Mouse (Mus musculus) heart, embryonic 10.5 days (tissue): ENCODE measurements around the gene Dhrs4. TPM values are rescaled to one million over a fixed set of nuclear protein-coding genes. Genes with fewer than 3 reads are reported as not detected.

ENCODE experiments used
- DNase-seq: peaks from one replicate; pipeline ENCODE4 v3.0.0-alpha.2; 2017; ENCODE audit warnings: low spot score
- H3K27ac ChIP-seq: fragments of 300-500 bp; sonication (generic); 2 replicates; pipeline ENCODE4 v1.5.1; 2016; ENCODE audit warnings: mild to moderate bottlenecking
- H3K27me3 ChIP-seq: fragments of 300-500 bp; sonication (generic); 2 replicates; pipeline ENCODE4 v1.6.1; 2016; ENCODE audit warnings: mild to moderate bottlenecking; ENCODE audit not compliant: poor library complexity, insufficient read depth, severe bottlenecking
- H3K36me3 ChIP-seq: fragments of 300-500 bp; sonication (generic); 2 replicates; pipeline ENCODE4 v1.6.1; 2016; ENCODE audit warnings: mild to moderate bottlenecking, moderate library complexity
- H3K4me1 ChIP-seq: fragments of 300-500 bp; sonication (generic); 2 replicates; pipeline ENCODE4 v1.6.1; 2016; ENCODE audit warnings: mild to moderate bottlenecking
- H3K4me3 ChIP-seq: fragments of 300-500 bp; sonication (generic); 2 replicates; pipeline ENCODE4 v1.5.1; 2016; ENCODE audit warnings: mild to moderate bottlenecking, moderate library complexity
- H3K9me3 ChIP-seq: fragments of 300-500 bp; sonication (generic); 2 replicates; pipeline ENCODE4 v1.6.1; 2016; ENCODE audit warnings: mild to moderate bottlenecking, moderate library complexity
- WGBS: fragments of 180-500 bp; shearing (Covaris S2); methylation state at CpG from one replicate; pipeline ENCODE4 v1.1.7; 2016; 5-methylcytosine and 5-hydroxymethylcytosine counted together
- polyA plus RNA-seq: library from polyadenylated mRNA; unstranded; fragments of >200 nt; fragmentation: Nextera tagmentation; extraction: Ambion mirVana; gene quantifications from 2 replicates; pipeline ENCODE4 v1.2.1, GENCODE M21; 2016

The Dhrs4 gene
- polyA plus RNA-seq, 1 experiment from 2014 or later: 85.5 TPM

DNA sequence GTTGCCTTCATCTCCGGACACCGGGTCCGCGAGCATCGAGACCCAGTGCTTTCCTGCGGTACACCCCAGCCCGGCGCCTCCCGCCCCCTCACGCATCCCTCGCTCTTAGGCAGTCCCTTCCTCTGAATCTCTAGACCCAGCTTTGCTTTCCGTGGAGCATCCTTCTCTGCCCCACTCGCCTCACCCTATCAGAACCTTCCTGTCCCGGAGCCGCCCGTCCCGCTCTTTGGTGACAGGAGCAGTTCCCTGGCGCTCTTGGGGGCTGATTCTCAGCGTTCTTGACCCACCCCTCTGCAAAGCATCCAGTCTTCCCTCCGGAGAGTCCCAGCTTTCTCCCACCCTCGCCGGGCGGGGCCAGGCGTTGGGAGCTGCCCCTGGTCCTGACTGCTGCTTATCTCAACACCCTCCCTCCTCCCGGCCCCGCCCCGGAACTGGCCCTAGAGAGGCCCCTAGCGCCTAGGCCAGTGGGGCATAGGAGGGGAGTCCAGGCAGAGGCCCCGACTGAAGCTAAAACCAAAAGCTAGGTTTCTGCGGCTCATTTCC, 12.8 kb downstream of the Dhrs4 start:
- under 1% methylated on average over 30 of the region's 30 CpGs for WGBS
- peaks cover 13% of the 10 kb centered on the region for H3K36me3 ChIP-seq
- H3K4me3 ChIP-seq: peak overlapping the region; percentile 86
- peaks cover 40% of the 10 kb centered on the region for H3K4me1 ChIP-seq
- peak; percentile 94 for DNase-seq
- H3K27me3 ChIP-seq: peaks cover 28% of the 10 kb centered on the region
- H3K27ac ChIP-seq: peak overlapping the region; percentile 87
- H3K9me3 ChIP-seq: no peaks in the 10 kb centered on the region; the same call in 1 of the 2 replicates

DNA sequence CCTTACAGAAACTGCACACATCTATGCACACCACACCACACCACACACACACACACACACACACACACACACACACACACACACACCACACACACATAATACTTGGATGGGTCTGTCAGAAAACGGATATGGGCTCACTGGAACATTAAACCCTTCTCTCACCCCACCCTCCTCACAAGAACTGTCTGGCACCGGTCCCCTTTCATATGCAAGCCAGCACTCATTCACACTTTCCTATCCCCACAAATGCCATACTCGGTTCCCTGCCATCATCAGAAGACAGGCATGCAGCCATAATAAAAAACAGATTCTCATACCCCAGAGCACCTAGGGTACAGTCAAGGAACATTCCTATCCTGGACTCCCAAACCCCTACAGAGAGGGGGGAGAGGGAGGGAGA, 13.5 kb downstream of the Dhrs4 start:
- peaks cover 8% of the 10 kb centered on the region; the same call in 1 of the 2 replicates for H3K36me3 ChIP-seq
- H3K4me1 ChIP-seq: peaks cover 48% of the 10 kb centered on the region
- peaks cover 28% of the 10 kb centered on the region for H3K27me3 ChIP-seq
- peak overlapping the region; percentile 86; the same call in 1 of the 2 replicates for H3K4me3 ChIP-seq
- WGBS: 27% methylated on average over 3 of the region's 3 CpGs
- no peaks in the 10 kb centered on the region; the same call in 1 of the 2 replicates for H3K9me3 ChIP-seq
- DNase-seq: no peak
- peak overlapping the region; percentile 87; the same call in 1 of the 2 replicates for H3K27ac ChIP-seq

GRCm38 (mm10) chr14:55495509-55496240, 17.1 kb downstream of the Dhrs4 start:
- DNase-seq: no peak
- Histone ChIP-seq H3K27ac (peak overlapping the region; percentile 32; the same call in 1 of the 2 replicates), H3K4me3 (0 out of 2 replicates have a peak overlapping the region, but pooled peaks have one; percentile 13), H3K9me3 (no peaks in the 10 kb centered on the region; the same call in 1 of the 2 replicates), H3K36me3 (0 out of 2 replicates have a peak, but pooled peaks cover 3% of the 10 kb centered on the region), H3K4me1 (peaks cover 47% of the 10 kb centered on the region), H3K27me3 (peaks cover 45% of the 10 kb centered on the region)
- 71% methylated on average over 20 of the region's 20 CpGs for WGBS

GRCm38 (mm10) chr14:55496761-55497448, 18.3 kb downstream of the Dhrs4 start:
- peak overlapping the region; percentile 32; the same call in 1 of the 2 replicates for H3K27ac ChIP-seq
- H3K4me3 ChIP-seq: no peak overlapping the region; the same call in 1 of the 2 replicates
- H3K9me3 ChIP-seq: no peaks in the 10 kb centered on the region; the same call in 1 of the 2 replicates
- H3K36me3 ChIP-seq: 0 out of 2 replicates have a peak, but pooled peaks cover 3% of the 10 kb centered on the region
- peaks cover 39% of the 10 kb centered on the region for H3K4me1 ChIP-seq
- peaks cover 52% of the 10 kb centered on the region for H3K27me3 ChIP-seq
- DNase-seq: no peak
- 61% methylated on average over 16 of the region's 16 CpGs for WGBS

- H3K4me3 ChIP-seq: no peak overlapping the region
- WGBS: 26% methylated on average over 6 of the region's 6 CpGs
Observed at GRCm38 (mm10) chr14:55497449-55497821, 18.9 kb downstream of the Dhrs4 start.

DNA sequence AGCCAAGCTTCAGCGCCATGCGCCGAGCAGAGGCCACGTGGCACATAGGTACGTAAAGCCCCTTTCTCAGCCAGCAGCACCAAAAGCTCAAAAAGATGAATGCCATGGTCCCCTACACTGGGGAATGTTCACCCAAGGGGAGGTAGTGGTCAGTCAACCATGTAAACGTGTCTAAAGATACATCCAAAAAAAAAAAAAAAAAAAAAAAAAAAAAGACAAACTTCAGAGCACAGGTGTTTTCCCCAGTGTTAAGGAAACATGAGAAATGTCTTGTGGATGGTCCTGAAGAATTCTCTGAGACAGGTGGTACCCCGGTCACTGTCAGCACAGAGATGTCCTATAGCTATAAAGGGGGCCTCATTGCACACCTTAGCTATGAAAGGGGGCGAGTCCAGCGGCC, 27.1 kb downstream of the Dhrs4 start:
- H3K36me3 ChIP-seq: no peaks in the 10 kb centered on the region
- H3K4me1 ChIP-seq: peaks cover 10% of the 10 kb centered on the region
- no peaks in the 10 kb centered on the region for H3K9me3 ChIP-seq
- no peak overlapping the region for H3K27ac ChIP-seq
- no peak overlapping the region for H3K4me3 ChIP-seq
- no peak for DNase-seq
- 80% methylated on average over 9 of the region's 9 CpGs for WGBS
- peaks cover 46% of the 10 kb centered on the region for H3K27me3 ChIP-seq

More at GRCm38 (mm10) chr14:55497449-55497821, 18.9 kb downstream of the Dhrs4 start:
- Histone ChIP-seq H3K4me1 (peaks cover 34% of the 10 kb centered on the region), H3K36me3 (0 out of 2 replicates have a peak, but pooled peaks cover 3% of the 10 kb centered on the region), H3K27me3 (peaks cover 52% of the 10 kb centered on the region), H3K27ac (0 out of 2 replicates have a peak overlapping the region, but pooled peaks have one; percentile 1), H3K9me3 (no peaks in the 10 kb centered on the region; the same call in 1 of the 2 replicates)
- DNase-seq: peak; percentile 91

DNA sequence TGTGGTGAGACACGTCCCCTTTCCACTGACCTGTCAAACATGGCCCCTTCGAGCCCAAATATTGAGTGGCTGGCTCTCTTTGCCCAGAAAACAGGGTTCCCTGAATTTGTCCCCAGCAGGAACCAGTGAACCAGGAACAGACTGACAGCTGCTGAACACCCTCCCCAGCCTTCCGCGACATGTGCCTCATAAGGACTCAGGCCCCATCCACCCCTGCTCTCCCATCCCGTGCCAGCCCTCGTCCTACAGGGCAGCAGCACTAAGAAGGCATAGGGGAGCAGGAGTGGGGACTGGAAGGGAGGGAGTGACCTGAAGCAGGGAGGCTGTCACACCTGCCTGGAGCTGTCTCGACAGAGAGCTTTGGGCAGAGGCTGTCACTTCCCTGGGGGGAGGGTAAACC, 29.2 kb downstream of the Dhrs4 start:
- Histone ChIP-seq H3K36me3 (no peaks in the 10 kb centered on the region), H3K27me3 (peaks cover 61% of the 10 kb centered on the region)
- WGBS: 51% methylated on average over 7 of the region's 7 CpGs

DNA sequence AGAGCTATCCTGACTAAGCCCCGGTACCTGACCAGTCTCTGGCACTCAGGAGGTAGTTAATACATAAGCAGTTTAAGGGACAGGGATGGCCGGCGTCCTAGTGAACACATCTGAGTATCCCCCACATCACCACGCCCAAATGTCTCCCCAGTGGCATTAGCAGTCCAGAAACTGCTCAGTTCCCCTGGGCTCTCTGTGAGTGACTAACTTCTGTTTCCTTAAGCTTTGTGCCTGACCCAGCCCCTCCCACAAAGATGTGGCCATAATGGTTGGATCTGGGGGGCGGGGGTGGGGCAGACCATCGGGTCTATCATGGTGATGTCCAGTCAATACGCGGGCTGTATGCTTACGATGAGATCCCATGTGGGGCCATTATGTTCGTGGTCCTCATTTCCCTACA, 31.0 kb downstream of the Dhrs4 start:
- no peak for DNase-seq
- H3K27me3 ChIP-seq: peaks cover 70% of the 10 kb centered on the region
- peaks cover 31% of the 10 kb centered on the region for H3K4me1 ChIP-seq
- no peak overlapping the region for H3K27ac ChIP-seq
- no peaks in the 10 kb centered on the region for H3K9me3 ChIP-seq
- H3K4me3 ChIP-seq: no peak overlapping the region
- 82% methylated on average over 10 of the region's 10 CpGs for WGBS
- no peaks in the 10 kb centered on the region for H3K36me3 ChIP-seq

More for the DNA sequence above, 29.2 kb downstream of the Dhrs4 start:
- no peak for DNase-seq
- Histone ChIP-seq H3K9me3 (no peaks in the 10 kb centered on the region), H3K27ac (no peak overlapping the region), H3K4me1 (peaks cover 18% of the 10 kb centered on the region), H3K4me3 (no peak overlapping the region)

GRCm38 (mm10) chr14:55510125-55510731, 31.7 kb downstream of the Dhrs4 start, which contains the start of gene Cpne6:
TSS of gene Cpne6 (plus strand) at chr14:55510445.
- WGBS: 61% methylated on average over 20 of the region's 22 CpGs
- no peak for DNase-seq
- no peak within 1 kb of the TSS for H3K27ac ChIP-seq
- H3K4me1 ChIP-seq: peaks cover 31% of the 10 kb centered on the region
- H3K4me3 ChIP-seq: peak within 1 kb of the TSS; percentile 12; the same call in 1 of the 2 replicates
- peaks cover 77% of the 10 kb centered on the region for H3K27me3 ChIP-seq
- no peaks in the 10 kb centered on the region for H3K9me3 ChIP-seq
- no peaks in the 10 kb centered on the region for H3K36me3 ChIP-seq

GRCm38 (mm10) chr14:55511037-55511436, 32.5 kb downstream of the Dhrs4 start:
- H3K4me1 ChIP-seq: peaks cover 31% of the 10 kb centered on the region
- H3K4me3 ChIP-seq: no peak overlapping the region; the same call in 1 of the 2 replicates
- no peak overlapping the region for H3K27ac ChIP-seq
- 49% methylated on average over 7 of the region's 7 CpGs for WGBS
- no peaks in the 10 kb centered on the region for H3K36me3 ChIP-seq
- no peak for DNase-seq
- H3K27me3 ChIP-seq: peaks cover 85% of the 10 kb centered on the region
- no peaks in the 10 kb centered on the region for H3K9me3 ChIP-seq

GRCm38 (mm10) chr14:55513927-55514326, 35.4 kb downstream of the Dhrs4 start:
- Histone ChIP-seq H3K27me3 (peaks cover 90% of the 10 kb centered on the region), H3K27ac (no peak overlapping the region; the same call in 1 of the 2 replicates), H3K36me3 (no peaks in the 10 kb centered on the region), H3K9me3 (no peaks in the 10 kb centered on the region), H3K4me1 (peaks cover 39% of the 10 kb centered on the region), H3K4me3 (no peak overlapping the region)
- no peak for DNase-seq
- WGBS: 32% methylated on average over 10 of the region's 10 CpGs

DNA sequence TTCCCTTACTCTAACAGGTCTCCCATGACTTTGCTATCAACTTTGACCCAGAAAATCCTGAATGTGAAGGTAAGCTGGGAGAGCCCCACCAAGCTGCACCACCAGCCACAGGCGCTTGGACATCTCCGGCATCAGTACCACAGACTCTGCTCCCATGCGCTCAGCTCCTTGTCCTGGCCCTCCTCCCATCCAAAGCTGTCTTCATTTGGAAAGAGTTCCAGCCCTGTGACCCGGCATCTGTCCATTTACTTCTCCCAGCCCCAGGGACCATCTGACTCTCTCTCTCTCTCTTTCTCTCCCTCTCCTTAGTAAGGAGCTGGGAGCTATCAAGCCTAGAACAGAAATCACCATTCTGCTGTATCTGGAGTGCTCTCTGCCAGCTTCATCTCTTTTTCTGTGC, 37.3 kb downstream of the Dhrs4 start:
- Histone ChIP-seq H3K4me1 (peaks cover 39% of the 10 kb centered on the region), H3K27ac (no peak overlapping the region), H3K4me3 (no peak overlapping the region), H3K36me3 (no peaks in the 10 kb centered on the region), H3K27me3 (peaks cover 99% of the 10 kb centered on the region), H3K9me3 (no peaks in the 10 kb centered on the region)
- WGBS: 86% methylated on average over 4 of the region's 4 CpGs
- DNase-seq: no peak
